Mouse (Mus musculus) cerebellum, postnatal 4 days (tissue): ENCODE results near the gene Gm20379.

Experiments used
- DNase-seq, 2 experiments: peaks; one replicate each; pipeline ENCODE4 v3.0.0; 2022; ENCODE audit warnings: low spot score in 2 of 2, mixed read lengths in 1 of 2

Gene Gm20379

DNA sequence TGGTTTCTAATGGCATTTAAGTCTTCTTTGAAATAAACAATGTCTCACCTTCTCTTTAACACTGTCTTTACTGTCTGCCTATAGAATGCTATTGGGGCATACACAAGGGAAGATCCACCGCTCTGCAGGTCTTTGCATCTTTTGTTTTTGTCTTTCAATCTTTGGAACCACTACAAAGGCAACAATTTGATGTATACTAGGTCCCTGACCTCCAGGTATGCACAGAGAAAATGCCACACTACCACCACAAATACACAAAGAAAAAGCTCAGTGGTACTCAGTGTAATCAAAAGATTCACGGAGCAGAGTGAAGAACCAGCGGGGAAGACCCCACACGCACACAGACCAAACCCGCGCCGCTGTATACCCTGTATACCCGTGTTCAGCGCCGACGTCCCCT, at the start of gene Gm20379:
TSS of gene Gm20379 (plus strand) at position 301 of the 400 bp plus-strand sequence.
- DNase-seq = no peak

DNA sequence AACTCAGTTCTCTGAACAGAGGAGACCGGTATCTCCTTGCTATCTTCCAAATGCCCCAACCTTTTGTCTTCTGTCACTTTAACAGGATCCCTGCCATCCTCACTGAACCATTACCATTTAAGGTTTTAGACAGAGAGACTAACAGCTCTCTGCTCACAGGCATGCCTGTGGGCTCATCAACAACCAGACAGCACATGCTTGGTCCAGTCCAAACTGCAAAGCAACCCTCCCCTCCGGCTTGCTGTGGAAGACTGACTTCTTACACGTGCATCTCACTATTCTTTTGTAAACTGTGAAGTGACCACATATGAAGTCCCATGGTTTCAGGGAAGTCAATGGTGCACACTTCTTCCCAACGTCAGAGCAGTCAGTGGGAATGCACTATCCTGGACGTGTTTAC, 44.5 kb upstream of the Gm20379 start:
- DNase-seq = no peak

DNA sequence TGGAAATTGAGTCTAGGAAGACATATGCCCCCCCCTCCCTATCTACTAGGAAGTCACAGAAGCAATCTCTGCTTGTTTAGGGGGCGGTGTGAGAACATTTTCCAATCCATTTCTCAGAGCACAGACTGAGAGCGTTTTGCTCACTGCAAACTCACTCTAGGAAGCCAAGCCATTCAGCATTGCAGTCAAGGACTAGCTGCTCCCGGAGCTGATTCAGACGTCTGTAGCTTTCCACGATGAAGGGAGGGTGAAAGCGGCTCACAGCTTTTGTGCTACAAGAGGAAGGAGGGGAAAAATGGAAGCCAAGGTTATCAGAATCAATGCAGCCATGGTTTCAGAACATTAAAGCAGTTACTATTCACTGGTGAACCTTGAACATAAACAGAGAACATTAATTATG, 42.2 kb upstream of the Gm20379 start:
- no peak for DNase-seq

DNA sequence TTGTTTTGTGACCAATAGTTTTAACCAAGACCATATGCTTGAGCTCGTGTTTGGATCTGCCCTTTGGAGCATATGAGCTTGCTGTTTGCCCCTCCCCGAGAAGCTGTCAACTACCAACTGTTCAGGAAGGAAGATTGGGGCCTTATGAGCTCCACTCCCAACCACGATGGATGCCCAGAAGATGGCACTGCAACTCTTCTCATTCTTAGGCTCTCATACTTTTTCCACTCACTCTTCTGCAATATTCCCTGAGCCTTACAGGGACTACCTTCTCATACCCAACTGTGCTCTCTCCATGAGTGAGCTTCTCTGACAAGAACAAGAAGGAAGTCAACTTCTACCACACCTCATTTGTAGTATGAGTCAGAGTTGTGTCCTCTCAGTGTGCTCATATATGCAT, 38.7 kb upstream of the Gm20379 start:
- DNase-seq = no peak

DNA sequence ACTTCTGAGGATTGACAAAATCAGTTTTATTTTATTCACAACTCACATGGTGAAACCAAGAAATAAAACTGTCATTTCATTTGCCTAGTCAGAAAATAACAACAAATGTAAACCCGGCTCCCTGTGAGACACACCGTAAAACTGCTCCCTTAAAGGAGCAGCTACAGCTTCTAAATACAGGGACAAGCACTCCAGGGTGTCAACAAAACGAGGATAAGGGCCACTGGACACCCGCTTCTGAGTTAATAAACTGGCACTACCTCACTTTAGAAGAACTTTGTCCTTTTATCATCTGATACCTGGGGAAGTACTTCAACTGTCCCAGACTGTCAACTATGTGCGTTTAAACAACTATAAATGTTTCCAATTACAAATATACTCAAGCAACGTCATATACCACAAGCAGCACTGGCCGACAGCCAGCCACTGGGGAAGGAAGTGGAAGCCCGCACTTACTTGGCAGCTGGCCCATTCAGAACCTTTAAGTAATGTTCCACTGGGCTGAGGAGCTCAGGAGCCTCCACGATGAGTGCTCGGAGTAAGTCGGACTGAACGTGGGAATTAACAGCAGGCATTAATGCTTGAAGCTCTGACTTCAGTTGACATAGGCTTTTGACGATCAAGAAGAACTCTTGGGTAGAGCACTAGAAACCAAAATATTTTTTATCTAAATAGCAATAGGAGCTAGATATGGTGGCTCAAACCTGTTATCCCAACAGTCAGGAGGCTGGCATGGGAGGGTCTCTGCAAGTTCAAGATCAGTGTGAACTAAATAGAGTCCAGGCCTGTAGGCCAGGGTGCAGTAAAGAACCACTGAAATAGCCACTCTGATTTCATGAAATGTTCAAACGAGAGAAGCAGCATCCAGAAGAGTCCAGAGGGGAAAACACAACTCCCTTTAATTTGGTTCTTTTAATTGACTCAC, 31.2 kb upstream of the Gm20379 start:
- DNase-seq = no peak

DNA sequence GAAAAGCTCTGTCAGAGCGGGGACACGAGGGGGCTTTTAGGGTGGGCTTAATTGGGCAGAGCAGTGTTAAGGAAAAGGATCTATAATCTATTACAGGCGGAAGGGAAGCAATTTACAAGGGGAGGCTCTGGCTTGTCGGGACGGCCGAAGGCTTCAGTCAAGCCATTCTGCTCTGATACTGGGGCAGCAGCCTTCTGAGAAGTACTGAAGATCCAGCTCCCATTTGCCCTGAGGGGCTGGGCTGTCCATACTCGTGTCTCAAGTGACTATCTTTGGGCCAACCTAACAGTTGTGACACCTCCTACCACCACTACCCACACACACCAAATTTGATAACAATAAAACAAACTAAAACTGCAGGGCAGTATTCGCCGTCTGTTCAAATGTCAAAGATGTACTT, 30.5 kb upstream of the Gm20379 start:
- DNase-seq = no peak

DNA sequence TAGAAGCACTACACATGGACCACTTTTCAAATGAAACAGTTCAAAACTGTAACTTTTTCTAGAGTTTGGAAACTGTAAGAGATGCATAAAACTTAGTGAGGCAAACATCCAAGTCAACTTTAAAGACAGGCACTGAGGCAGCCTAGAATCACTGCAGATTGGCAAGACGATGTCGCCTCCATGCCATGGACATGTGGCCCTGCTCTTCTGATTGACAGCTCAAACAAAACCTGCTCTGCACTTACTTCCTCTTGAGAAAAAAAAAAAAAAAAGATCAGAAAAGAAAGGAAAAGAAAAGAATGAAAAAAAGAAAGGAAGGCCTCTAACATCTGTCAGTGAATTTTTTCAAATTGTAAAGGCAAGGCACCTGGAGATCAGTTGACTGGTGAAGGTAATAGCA, 28.8 kb upstream of the Gm20379 start:
- DNase-seq = no peak

DNA sequence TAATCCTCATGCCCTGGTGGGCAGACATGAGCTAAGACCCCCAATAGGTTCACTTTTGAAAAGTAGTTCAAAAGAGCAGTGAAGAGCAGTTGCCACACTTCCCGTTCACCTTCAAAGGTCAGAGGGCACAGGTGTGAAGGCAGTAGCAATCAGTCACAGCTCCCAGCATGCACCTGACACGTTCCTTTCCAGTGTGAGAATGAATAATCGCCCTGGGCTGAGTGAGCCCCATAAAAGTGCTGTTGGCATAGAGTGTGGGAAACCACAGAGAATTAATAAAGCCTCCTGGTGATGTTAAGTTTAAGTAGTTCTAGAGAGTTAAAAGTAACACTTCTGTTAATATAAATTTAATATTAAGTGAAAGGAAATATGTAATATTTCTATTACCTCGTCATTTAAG, 14.2 kb upstream of the Gm20379 start:
- no peak for DNase-seq

DNA sequence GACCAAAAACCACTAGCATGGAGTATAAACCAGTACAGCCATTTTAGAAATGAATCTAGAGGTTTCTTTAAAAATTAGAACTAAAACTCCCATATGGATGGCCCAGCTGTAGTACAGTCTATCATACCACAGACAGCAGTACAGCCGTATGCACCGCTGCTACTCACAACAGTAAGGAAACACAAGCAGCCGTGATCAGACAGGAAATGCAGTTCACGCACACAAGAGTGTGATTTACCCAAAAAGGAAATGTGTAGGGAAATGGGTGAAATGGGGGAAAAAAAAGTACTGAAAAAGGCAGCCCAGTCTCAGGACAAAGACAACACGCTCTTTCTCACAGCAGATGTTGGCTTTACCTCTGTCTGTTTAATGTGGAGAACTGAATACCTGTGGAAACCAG, 11.9 kb upstream of the Gm20379 start:
- no peak for DNase-seq

DNA sequence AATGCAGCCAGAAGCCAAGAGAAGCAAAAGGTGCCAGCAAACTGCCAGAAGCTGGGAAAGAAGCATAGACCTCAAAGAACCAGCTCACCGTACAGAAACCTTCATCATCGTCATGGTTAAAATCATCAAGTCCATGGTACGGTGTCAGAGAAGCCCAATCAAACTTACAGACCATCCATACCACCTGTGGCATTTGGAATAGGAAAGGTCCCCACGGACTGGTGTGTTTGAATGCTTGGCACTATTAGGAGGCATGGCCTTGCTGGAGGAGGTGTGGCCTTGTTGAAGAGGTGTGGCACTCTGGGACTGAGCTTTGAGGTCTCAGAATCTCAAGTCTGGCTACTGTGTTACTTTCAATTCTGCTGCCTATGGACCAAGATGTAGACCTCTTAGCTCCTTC, 9.3 kb upstream of the Gm20379 start:
- DNase-seq = no peak

DNA sequence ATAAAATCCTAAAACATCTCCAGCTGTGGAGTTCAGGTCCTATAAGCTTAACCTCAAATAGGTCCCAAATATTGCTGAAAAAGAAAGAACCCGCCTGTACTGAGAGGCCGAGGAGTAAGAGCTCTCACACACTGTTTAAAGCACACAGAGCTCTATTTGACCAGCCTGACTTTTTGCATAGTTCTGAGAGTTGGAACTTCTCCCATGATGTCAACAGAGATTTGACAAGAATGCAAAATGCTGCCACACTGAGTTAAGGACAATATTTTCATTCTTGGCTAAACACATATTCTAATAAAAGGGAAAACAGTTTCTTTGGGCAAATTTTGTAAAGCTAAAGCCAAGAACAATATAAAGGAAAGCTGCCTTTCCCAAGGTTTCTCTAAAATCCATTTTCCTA, 8.8 kb upstream of the Gm20379 start:
- no peak for DNase-seq

DNA sequence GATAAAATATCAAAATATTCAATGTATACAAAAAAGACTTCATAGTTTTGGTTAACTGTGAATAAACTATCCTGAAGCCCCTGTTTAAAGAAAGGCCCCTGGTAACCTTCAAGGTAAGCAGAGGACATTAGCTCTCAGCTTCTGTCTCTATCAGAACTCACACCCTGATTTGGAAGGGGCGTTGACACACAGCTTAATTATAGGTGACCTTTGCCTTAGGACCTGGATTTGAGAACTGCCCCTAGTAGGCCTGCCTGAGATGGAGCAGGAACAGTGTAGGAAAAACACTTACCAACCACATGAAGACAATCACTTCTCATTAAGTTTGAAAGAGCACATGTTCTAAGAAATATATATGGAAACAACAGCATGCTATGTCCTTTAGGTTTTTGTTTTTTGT, 6.3 kb upstream of the Gm20379 start:
- DNase-seq = no peak

DNA sequence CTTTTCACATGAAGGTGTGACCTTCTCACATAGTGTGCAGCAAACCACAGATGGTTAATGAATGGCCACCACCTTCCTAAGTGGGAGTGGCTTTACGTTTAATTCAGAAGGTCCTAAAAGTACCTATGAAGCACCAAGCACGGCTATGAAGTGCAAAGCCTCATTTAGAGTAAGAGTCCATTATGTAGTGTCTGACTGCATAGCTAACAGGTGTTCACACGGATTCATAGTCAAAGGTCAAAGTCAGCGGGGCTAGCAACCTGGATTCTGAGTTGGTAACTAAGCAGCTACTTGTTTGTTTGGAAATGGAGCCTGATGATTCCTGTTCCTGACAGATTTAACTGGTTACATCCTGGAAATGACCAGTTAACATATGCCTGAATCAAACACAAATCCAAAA, 4.0 kb upstream of the Gm20379 start:
- no peak for DNase-seq

DNA sequence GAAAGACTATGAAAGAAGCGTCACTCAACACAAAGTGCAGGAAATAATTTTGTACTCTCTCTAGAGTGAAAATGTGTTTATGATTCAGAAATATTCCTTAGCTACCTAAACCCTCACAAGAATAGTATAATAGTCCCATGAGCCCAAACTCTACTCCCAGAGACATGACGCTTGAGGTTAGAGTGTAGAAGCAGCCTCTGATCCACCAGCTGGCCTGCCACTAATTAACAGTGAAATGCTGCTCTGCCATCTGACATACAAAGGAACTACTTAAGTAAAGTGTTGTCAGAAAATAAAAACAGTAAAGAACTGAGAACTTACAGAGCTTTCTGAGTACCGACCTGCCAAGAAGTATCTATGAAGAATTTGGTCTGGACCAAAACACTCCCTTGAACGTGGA, 3.3 kb upstream of the Gm20379 start:
- no peak for DNase-seq

DNA sequence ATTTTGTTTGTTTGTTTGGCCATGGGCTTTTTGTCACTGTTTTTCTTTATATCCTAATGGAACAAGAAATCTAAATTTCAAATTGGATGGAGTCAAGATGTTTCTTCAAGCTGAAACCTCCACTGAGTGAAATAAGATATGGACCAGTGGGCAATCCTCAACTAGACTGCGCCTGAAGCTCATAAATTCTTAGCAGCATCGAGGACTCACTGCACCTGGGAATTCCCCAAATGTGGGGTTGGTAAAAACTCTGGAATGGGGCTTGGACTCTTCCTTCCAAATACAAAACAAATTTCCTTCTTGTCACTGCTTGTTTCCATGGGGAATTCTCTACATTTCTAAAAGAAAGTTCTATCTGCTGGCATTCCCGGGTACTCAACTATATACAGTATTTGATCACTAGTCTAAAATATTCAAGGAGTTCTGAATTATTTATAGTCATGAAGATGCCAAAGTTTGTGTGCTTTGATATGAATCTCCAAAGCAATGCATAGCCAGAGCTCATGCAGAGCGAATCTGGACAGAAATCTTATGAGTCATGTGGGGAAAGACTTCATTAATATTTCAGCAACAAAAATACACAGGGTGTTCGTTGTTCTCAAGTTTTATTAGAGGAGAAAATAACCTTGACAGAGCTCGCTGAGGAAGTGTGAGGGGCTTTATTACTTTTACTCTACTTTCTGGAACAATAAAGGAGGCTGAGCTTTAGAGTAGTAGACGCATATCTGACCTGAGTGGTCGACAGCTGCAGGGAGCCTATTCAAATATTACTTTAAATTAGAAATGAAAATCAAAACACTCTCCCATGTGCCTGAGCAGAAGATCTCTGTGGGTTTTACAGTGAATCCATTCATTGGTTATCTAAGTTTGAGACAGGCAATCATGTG, 2.5 kb upstream of the Gm20379 start:
- DNase-seq = no peak

DNA sequence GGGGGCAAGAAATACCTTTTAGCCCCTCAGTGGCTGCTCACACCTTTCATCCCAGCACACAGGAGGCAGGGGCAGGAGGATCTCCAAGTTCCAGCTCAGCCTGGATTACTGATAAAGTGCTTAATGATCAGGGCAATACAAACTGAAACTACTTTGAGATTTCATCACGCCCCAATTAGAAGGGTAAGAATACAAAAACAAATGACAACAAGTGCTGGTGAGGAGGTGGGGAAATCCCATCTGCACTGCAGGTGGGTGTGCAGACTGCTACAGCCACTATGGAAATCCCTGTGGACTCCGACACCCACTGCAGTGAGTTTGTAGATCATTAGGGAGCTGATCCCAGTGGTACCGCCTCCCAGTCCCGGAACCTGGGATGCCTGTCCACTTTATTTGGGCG, 1.5 kb upstream of the Gm20379 start:
- DNase-seq = no peak

DNA sequence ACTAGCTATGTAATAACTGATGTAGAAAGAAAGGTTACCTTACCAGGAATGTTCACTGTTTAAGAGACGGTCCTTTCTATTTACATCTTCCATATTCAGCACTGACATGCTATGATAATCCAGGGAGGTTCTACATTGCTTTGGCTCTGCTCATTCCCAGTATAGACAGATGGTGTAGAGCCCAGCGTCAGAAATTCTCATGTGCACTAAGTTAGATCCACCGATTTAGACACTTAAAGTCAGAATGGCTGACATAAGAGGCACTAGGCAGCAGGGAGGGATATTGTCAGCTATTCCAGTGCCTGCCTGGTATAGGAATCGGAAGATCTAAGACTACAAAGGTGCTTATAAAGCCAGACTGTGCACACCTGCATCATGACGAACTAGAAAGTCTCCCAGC, 8.8 kb downstream of the Gm20379 start:
- DNase-seq = no peak

DNA sequence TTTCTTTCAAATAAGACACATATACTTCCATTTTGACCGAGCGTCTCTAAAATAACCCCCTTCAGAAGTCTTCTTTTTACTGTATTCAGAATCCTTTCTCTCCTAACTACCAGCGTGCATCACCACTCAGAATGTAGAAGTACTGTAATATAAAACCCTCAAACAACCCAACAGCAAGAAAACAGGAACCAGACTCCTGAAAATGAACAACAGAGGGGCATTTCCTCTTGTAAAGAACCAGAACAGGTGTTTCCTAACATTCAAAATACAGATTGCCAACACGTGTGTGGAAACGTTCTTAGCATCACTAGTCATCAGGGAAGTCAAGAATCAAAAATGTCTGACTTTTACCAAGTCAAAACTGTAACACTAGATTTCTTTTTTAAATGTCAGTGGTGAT, 15.0 kb downstream of the Gm20379 start:
- DNase-seq = no peak

DNA sequence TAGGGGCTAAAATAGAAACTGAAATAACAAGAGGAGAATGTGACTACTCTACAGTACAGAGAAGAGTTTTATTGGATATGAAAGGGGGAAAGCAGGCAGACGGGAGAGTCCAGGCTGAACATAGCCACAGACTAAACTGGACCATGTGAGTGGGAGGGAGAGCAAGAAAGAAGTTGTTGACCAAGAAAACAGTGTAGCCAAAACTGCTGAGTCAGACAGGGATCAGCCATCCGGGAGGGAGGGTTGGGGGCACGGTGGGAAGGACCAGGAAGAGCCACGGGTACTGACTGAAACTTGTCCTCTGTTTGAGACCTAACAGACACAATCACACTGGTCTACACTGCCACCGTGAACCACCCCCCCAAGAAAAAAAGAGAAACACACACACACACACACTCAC, 20.2 kb downstream of the Gm20379 start:
- DNase-seq = no peak

DNA sequence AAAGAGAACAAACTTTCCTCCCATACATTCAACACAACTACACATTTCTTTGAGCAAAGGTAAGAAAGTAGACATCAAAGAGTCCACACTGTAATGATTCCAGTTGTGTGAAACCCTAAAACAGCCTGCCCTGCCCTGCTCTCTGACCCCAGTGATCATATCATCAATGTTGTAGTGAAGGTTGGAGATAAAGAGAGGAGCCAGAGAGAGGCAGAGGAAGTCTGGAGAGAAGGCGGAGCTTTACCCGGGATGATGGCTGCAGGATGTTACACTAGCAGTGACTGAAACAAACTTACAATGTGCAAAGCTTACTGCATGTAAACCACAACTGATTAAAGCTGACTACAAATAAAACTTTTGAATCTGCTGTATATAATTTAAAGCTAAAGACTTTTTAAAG, 22.2 kb downstream of the Gm20379 start:
- DNase-seq = no peak

DNA sequence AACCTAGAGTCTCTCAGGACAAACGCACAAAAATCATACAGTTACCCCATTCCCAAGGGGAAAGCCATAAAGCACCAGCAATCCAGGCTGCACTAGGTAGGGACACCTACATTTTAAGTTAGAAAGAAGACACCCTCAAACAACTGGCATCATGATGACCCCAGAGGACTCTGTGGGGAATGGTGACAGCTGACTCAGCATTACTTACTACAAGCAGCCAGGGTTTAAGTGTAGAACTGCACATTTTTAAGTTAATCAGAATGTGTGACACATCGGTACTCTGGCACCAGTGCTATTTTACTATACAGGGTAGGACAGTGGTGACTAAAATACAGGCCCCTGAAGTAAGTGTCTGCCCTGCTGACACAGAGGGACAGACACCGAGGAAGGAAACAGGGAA, 24.8 kb downstream of the Gm20379 start:
- DNase-seq = no peak

DNA sequence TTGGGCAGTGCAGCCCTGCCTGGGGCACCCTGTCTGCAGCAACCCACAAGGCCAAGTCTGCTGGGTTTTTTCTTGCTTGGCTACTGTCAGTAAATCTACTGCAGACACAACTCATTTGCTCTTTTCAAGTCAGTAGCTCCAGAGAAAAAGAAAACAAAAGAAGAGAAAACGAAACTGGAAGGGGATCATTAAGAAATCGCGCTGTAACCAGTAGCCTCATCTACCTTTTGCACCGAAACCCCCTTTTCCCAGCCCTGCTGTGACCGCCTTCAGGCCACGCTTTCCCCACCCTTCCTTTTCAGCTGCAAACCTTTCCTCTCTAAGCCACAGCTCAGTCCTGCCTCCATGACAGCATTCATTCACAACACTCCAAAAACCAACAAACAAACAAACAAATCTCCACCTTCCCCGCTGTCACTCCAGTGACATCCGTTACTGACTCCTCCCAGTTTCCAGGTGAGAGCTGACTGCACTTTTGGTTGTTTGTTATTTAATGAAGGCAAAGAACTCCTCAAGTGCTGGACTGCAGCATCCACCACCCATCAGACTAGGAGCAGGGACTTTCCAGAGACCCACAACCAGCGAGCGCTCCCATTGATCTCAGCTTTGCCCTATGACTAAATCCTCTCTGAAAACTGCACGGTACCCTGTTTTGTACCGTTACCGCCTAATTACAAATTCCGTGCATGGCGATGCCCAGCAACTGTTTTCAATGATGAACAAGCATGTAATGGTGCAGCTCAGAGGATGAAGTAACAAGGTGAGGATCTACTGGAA, 26.5 kb downstream of the Gm20379 start:
- DNase-seq = no peak
